Mouse (Mus musculus) megakaryocyte progenitor cell, adult 5-6 weeks (primary cell): ENCODE results near the gene Fndc7. TPM values are rescaled to one million over a fixed set of nuclear protein-coding genes. Genes with fewer than 3 reads are reported as not detected.
"Not testable (repeated sequence)": the region's sequence is repeated elsewhere in the genome, so short reads cannot be mapped to it uniquely, and the experiment has no call there.

ENCODE experiments used
- ATAC-seq: replicated peaks from 2 replicates; pipeline ENCODE4 v1.8.0; 2016; ENCODE audit warnings: mild to moderate bottlenecking, moderate TSS enrichment, inconsistent platforms; ENCODE audit not compliant: poor library complexity
- total RNA-seq, 2 experiments: library from RNA; stranded (forward) in 1 of 2; stranded (reverse) in 1 of 2; fragments of 157-497, 149-512 nt in 1 of 2; fragments of 200-1000 nt in 1 of 2; gene quantifications; 2 replicates each; pipeline versions ENCODE4 v1.2.3 to v1.2.4; 2015 to 2017

Gene Fndc7
- total RNA-seq, 2 experiments from 2014 or later: 0.07 to 0.25 TPM

DNA sequence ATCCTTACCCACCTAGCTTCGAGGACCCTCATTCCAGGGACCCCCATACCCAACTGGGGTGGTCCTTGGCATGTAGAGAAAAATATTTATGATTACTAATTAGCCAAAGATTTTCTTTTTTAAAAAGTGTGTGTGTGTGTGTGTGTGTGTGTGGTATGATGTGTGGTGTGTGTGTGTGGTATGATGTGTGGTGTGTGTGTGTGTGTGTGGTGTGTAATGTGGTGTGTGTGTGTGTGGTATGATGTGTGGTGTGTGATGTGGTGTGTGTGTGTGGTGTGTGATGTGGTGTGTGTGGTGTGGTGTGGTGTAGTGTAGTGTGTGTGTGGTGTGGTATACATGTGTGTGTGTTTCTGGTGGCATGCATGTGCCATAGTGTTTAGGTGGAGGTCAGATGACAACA is 2.3 kb upstream of the Fndc7 start:
- ATAC-seq: no peak

DNA sequence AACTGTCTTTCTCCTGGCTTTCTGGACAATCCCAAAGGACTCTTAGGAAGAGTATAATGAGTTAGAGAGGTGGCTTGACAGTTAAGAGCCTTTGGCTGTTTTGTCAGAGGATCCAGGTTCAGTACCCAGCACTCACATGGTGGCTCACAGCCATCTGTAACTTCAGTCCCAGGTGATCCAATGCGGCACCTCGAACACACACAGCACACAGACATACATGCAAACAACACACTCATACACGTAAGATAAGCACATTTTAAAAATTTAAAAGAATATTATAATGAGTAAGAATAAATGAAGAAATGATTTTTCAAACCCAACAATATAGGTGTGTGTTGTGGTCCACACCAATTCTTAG is 2.2 kb downstream of the Fndc7 start:
- no peak for ATAC-seq

DNA sequence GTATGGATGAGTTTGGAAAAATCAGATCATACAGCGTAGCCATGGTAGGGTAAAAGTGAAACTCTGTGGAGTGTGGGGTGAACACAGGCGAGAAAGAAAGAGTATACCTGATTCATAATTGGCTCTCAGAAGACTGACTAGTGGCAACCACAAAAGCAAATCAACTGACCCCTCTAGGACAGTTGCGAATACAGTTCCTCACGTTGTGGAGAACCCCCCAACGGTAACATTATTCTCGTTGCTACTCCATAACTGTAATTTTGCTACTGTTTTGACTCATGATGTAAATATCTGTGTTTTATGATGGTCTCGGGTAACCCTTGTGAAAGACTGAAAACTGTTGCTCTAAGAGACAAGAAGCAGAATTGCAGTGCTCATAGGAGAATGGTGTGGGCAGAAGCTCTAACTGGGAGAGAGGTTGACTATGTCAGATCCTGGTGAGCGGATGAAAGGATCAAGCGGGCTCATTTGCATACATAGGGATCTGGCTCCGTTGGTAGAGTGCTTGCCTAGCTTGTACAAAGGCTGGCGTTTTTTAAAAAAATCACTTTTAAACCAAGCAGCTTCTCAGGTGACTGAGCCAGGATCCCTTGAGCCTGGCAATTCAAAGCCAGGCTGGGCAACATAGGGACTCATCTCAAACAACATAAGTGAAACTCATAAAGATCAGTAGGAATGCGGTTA is 2.7 kb downstream of the Fndc7 start:
- ATAC-seq: no peak

DNA sequence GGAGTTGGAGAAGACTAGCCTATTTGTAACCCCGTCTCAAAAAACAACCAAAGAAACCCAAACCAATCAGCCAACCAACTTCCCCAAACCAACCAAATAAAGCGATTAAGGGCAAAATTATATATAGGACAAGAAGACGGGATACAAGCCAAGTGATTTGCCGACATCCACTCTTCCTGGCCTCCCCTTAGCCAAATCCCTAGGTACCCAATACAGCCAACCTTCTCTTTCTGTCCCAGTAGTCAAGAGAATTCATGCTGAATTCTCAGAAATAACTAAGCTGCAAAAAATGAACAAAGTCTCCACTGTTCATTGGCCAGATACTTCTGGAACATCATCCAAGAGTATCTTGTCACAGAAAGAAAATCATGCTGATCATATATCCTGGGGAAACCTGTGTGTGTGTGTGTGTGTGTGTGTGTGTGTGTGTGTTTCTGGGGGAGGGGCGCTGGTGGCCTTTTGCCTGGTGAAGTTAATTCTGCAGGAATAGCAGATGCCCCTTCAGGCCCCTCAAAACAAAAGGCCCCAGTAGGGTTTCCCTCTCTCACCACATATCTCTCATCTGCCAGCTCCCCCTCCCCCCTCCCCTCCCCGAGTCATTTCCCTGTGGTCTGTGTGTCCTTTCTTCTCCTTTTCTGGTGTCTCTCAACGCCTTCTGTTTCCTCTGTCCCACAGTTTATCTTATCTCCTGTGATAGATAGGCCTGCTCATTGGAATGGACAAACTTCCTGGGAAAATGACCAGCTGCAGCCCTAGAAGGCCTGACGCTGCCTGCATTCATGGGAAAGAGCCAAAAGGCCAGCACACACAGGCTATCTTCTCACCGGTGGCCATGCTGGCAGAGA is 3.9 kb downstream of the Fndc7 start:
- peak; percentile 78 for ATAC-seq

DNA sequence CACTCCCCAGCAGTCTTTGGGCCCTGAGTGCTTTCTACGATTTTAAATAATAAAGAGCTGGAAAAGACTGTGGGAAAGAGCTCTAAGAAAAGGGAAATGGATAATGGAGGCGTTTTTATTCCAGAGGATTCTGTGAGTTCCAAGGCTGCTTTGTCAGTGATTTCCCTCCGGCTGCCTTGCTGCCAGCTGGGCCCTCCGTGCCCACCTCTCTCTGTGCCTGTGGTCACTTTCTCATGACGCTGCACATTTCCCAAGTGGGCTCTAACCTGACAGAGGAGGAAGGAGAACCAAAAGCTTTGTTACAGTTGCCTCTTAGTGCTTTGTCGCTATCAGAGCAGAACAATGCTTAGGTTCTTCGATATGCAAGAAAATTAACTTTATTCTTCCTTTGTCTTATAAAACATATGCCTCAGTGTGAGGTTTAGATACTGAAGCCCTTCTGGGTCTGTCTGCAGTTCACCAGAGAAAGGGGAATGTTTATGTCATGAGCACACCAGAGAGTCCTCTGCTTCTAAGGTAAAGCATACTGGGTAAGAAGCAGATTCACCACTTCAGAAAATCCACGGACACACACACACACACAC is 5.0 kb downstream of the Fndc7 start:
- ATAC-seq: peak; percentile 56

DNA sequence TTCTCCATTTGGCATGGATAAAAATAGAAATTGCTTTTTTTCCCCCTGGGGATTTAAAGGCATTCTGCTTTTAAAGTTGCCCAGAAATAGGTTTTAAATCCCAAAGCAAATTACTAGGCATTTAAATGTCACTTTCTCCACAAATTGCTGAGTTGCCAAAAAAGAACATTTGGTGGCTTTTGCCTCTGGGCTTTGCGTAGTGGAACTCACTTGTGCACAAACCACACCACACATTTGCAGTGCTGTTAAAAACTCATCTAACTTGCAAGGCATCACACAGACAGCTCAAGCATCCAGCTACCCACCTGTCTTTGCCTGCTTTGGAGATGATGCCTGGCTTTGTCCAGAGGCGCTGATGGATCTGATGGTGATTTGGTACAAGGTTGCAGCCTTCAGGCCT is 6.7 kb downstream of the Fndc7 start:
- ATAC-seq: no peak

DNA sequence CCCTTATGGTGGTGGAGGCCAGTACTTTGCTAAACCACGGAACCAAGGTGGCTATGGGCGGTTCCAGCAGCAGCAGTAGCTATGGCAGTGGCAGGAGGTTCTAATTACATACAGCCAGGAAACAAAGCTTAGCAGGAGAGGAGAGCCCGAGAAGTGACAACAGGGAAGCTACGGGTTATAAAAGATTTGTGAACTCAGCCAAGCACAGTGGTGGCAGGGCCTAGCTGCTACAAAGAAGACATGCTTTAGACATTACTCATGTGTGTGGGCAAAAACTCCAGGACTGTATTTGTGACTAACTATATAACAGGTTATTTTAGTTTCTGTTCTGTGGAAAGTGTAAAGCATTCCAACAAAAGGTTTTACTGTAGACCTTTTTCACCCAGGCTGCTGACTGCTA is 7.9 kb downstream of the Fndc7 start:
- not testable (repeated sequence) for ATAC-seq

DNA sequence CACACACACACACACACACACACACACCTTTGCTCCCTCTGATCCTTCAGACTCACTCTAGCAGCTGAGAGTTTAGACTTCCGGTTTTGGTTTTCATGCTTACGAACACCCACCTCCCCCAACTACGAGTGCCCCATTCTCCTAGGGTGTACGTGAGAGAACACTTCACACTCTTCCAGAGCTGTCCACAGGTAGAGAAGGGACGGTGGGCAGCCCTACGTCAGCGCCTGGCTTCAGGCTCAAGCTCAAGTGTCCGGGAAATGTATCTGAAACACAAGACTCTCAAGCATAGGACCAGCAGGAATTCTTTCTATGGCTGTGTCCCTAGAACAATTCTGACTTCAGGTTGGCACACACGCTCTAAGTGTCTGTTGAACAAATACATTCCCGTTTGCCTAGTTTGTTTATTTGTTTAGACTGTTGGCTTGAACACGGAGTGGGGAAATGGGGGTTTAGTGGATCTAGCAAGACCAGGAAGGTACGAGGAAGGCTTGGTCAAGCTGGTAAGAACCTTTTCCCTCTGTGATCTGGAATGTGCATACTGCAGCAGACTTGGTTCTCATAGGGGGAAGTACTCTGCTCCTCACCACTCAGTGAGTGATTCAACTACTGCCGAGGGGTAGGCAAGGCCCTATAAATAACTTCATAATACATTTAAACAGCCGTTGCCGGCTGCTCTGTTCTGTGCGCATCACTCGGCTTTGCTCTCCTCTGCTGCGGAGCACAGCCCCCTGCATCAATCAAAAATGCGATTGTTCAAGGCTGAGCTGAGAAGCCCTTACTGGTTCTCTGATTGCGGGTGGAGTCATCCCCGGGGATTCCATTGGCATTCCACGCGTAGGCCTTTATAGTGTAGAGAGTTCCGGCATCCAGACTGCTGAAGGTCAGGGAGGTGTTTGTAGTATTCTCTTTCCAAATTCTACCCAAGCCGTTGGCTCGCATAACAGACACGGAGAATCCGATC is 9.0 kb downstream of the Fndc7 start:
- peak; percentile 60 for ATAC-seq

DNA sequence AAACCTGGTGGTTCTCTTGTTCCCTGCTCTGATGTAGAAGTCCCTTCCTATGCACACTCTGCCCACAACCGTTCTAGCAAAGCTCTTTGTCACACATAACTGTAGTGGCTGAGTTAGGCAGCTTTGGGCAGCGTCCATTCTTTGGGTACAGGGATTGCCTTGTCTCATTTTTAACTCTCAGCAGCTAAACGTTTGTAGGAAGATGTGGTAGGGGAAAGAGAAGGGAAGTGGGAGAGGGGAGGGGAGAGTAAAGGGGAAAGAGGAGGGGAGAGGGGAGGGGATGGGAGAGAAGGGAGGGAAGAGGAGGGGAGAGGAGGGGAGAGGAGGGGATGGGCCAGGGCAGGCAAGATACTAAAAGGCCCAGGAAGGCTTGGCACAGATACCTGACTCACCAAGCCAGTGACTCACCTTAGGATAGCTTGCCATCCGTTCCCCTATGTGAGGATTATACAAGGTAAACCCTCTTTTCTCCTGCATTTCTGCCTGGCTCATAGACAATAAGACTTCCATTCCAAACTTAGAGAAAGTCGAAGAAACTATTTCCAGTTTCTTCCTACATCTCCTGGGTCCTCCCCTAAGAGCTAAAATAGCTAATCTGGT is 9.9 kb downstream of the Fndc7 start:
- no peak for ATAC-seq

DNA sequence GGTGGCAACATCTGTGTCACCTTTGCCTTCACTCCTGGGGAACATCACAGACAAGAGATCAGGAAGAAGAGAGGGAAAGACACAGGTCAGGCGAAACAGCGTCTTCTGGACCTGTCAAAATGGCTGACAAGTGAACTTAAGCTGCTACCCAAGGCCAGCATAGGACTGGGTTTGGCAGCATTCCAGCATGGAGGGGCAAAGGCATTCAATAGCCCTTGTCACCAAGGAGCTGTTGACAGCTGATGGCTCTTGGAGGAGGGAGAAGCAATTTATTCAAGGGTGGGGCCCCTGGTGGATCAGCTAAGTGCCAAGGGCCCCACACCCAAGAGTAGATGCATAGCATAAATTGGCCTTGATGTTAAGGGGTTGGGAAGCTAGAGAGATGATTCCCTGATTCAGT is 10.7 kb downstream of the Fndc7 start:
- no peak for ATAC-seq

DNA sequence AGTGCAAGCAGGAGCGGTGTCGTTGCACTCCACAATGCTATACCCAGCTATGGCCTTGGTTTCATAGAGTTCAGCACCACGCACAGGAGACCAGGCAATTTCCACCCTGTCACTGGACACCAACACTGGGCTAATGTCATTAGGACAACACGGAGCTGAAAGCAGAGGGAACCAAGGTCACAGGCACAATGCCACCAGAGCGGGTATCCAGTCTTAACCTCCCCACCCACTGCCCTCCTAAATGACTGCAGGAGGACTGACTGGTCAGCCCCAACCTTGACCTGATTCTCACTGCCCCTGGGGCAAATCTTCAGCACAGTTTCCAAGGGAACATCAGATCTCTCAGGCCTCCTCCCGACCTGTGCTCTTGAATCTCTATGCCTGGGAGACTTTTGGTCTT is 19.2 kb downstream of the Fndc7 start:
- ATAC-seq: no peak

DNA sequence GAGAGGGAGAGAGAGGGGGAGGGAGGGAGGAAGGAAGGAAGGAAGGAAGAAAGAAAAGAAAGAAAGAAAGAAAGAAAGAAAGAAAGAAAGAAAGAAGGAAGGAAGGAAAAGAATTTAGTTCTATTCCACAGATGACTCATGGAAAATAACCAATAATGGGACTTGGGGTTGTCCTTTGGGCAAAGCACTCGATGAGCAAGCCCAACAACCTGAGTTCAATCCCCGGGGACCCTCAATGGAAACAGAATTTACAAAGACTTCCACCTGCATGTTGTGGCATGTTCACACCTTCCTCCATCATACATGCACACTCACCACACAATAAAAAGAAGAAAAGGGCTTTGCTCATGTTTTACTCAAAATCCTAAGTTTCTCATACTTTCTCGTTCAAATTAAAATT is 22.4 kb downstream of the Fndc7 start:
- no peak for ATAC-seq

DNA sequence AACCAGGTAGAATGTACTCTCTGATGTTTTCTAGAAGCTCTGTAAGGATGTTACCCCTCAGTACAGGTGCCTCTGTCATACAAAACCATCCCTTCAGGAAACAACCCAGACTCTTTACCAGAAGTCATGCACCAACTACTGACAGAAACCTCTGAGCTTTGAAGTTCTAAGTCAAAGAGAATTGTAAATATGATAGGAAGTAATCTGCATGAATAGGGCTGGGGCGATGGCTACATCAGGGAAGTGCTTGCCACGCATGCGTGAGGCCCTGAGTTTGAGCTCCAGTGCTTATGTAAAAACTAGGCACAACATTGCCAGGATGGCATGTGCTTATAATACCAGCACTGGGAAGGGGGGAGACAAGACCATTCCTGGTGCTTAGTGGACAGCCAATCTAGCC is 24.1 kb downstream of the Fndc7 start:
- ATAC-seq: no peak

DNA sequence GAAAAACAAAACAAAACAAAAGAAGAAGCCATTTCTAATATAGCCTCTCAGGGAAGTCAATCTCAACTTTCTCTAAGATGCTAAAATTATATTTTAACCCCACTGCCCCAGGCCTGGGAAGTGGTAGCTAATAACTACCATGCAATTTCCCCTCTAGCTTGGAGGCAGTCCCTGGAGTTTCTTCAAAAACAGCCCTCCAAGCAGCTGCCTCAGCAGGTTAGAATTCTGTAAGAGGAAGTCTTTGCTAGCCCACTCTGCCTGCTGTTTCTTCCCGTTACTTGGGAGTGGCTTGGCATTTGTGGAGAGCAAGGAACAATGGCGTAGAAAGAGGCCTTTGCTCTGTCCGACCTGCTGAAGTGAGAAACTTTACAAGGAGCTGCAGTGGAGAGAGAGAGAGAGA is 24.7 kb downstream of the Fndc7 start:
- ATAC-seq: peak; percentile 72

DNA sequence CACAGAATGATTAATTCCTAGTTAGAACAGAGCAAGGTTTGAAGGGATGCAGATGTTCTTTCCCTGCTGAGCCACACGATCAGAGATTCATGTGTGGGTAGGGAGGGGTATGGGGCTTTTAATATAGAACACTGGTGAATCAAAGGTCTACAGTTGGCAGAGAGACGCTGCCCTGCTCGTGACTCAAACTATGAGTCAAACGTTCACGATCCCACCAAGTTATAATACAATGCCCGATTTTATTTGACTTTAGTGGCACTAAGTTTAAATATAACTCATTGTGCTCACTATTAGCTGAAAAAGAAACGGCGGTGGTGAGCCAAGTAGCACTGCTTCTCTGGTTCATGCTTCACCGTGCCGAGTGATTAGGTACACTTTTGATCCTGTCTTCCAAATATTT is 26.7 kb downstream of the Fndc7 start:
- ATAC-seq: no peak

DNA sequence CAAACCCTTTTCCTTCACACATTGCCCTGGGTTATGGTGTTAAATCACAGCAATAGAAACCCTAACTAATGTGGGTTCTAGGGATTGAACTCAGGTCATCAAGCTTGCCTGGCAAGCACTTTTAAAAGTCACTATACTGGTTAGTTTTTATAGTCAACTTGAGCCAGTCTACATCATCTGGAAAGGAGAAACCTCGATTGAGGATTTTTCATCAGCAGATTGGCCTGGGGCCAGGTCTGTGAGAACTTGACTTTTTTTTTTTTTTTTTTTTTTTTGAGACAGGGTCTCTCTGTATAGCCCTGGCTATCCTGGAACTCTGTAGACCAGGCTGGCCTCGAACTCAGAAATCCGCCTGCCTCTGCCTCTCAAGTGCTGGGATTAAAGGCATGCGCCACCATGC is 27.5 kb downstream of the Fndc7 start:
- not testable (repeated sequence) for ATAC-seq

DNA sequence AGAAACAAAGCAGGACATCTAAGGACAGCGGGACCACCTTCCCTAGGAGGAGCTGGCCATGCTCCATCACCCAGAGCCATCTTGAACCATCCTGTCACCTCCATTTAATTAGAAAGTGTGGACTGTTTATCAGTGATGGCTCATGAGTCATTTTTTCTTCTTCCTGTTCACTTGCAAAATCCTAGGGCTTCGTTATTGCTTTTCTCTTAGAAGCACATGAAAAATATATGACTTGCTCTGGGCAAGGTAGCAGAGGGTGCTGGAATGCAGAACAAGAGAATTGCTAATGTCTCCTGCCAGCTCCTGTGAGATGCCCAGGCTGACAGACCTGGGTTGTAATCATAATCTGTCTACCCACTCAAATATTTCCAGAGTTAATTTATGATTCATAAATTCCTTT is 29.0 kb downstream of the Fndc7 start:
- no peak for ATAC-seq

DNA sequence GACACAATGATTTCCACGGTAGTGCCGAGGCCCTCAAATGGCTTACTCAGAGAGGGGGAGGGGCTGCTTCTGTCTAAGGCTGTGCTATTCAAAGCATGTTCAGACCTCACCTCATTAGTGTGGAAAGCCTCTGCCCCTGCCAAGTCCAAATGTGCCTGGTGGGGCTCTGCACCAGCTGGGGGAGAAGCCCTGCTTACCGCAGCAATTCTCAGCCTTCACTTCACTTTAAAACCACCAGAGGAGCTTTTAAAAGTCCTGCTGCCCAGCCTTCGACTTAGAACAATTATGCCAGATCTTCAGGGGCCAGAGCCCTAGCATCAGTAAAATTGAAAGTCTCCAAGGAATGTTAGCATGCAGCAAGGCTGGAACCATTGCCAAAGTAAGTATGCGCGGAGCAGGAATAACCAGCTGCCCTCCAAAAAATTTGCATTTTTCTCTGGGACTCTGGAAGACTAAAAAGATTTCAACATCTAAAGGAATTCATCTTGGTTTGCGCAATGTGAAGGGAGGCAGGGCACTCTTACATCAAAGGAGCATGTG is 31.5 kb downstream of the Fndc7 start:
- ATAC-seq: no peak

DNA sequence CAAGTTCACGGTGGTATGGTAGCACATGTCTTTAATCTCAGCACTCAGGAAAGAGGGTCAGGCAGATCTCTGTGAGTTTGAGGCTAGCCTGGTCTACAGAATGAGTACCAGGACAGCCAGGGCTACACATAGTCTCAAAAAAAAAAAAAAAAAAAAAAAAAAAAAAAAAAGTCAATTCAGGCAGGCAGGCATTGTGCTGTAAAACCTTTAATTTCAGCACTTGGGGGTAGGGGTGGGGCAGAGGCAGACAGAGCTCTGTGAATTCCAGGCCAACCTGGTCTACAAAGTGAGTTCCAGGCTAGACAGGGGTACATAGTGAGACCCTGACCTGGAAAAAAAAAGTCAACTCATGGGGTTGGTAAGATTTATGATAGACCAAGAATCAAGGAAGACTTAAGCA is 32.1 kb downstream of the Fndc7 start:
- no peak for ATAC-seq

DNA sequence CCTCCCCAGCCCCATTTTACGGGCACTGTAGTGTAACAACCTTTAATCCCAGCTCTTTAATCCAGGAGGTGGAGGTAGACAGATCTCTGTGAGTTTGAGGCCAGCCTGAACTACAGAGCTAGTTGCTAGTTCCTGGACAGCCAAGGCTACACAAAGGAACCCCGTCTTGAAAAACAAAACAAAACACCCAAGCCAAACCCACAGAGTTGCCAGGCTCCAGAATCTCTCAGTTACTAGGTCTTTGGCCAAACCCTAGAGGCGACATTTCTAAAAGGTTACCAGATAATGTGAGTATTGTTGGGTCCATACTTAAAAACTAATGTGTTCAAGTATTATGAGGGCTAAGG is 32.7 kb downstream of the Fndc7 start:
- ATAC-seq: no peak
